Mouse (Mus musculus): ENCODE measurements around the gene Nup98. TPM values are rescaled to one million over a fixed set of nuclear protein-coding genes. Genes with fewer than 3 reads are reported as not detected.
A peak's percentile ranks its signal among the peaks of the same experiment; 100 is the strongest.

The Nup98 gene
- polyA plus RNA-seq, 1 experiment, result 13.0 TPM

DNA sequence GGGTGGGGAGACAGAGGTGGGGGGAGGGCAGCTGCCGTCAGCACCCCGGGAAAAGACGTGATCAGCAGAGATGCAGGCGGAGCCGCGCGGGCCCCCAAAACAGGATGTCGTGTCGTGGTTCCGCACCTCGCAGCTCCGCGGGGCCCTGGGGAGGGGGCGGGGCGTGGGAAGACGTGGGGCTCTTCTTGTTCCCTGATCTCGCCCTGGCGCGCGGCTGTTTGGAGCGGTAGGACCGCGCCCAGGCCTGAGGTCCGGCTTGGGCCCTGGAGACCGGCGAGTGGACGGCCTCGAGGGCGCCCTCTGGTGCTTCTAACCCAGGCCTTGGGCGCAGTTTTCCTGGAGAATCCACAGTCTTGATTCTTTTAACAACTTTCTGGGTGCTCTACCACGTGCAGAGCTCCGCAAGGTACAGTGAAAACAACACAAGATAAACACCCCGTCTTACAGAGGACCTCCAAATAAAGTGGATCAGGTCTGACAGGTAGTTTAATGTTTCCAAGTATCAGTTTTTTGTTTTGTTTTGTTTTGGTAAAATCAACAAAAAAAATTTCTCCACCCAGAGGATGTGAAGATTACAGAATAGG lies 40.7 kb upstream of the Nup98 start:
- peak; percentile 96 for DNase-seq
- Histone ChIP-seq H3K36me3 (ENCODE audit: control insufficient read depth, insufficient read depth, low read length) (no peaks in the 10 kb centered on the region), H3K27me3 (replicated peaks; ENCODE audit: control insufficient read depth, insufficient read depth, low read length) (no peaks in the 10 kb centered on the region), H3K27ac (ENCODE audit: insufficient read depth, low read depth, low read length) (peak overlapping the region; percentile 89), H3K4me3 (ENCODE audit: insufficient read depth, low read depth, low read length) (peak overlapping the region; percentile 88), H3K4me1 (ENCODE audit: control insufficient read depth, insufficient read depth, low read length) (peaks cover 23% of the 10 kb centered on the region)
- no peak for TF ChIP-seq POLR2A (IDR thresholded peaks at IDR 0.05; ENCODE audit: low read depth, low read length)
- peak; percentile 73 for TF ChIP-seq CTCF (conservative IDR thresholded peaks at IDR 0.05; ENCODE audit: insufficient read depth, insufficient read length, low read depth, low read length)
- WGBS, result under 1% methylated on average over 33 of the region's 33 CpGs

- Histone ChIP-seq H3K4me3 (ENCODE audit: insufficient read depth, low read depth, low read length) (peak overlapping the region; percentile 93), H3K27me3 (replicated peaks; ENCODE audit: control insufficient read depth, insufficient read depth, low read length) (no peaks in the 10 kb centered on the region), H3K27ac (ENCODE audit: insufficient read depth, low read depth, low read length) (peak overlapping the region; percentile 89), H3K36me3 (ENCODE audit: control insufficient read depth, insufficient read depth, low read length) (no peaks in the 10 kb centered on the region), H3K4me1 (ENCODE audit: control insufficient read depth, insufficient read depth, low read length) (peaks cover 26% of the 10 kb centered on the region)
- under 1% methylated on average over 41 of the region's 49 CpGs for WGBS
- no peak for TF ChIP-seq CTCF (conservative IDR thresholded peaks at IDR 0.05; ENCODE audit: insufficient read depth, insufficient read length, low read depth, low read length)
- peak; percentile 41 for TF ChIP-seq POLR2A (IDR thresholded peaks at IDR 0.05; ENCODE audit: low read depth, low read length)
- DNase-seq, result peak; percentile 82
Measured at GRCm38 (mm10) chr7:102249896-102250630, 40.1 kb upstream of the Nup98 start.

GRCm38 (mm10) chr7:102249531-102249895 lies 39.5 kb upstream of the Nup98 start:
- H3K4me1 ChIP-seq (ENCODE audit: control insufficient read depth, insufficient read depth, low read length), result peaks cover 26% of the 10 kb centered on the region
- peak overlapping the region; percentile 34 for H3K27ac ChIP-seq (ENCODE audit: insufficient read depth, low read depth, low read length)
- no peaks in the 10 kb centered on the region for H3K36me3 ChIP-seq (ENCODE audit: control insufficient read depth, insufficient read depth, low read length)
- no peaks in the 10 kb centered on the region for H3K27me3 ChIP-seq (replicated peaks; ENCODE audit: control insufficient read depth, insufficient read depth, low read length)
- WGBS, result under 1% methylated on average over 23 of the region's 23 CpGs
- no peak for DNase-seq
- TF ChIP-seq CTCF (conservative IDR thresholded peaks at IDR 0.05; ENCODE audit: insufficient read depth, insufficient read length, low read depth, low read length) (no peak), POLR2A (IDR thresholded peaks at IDR 0.05; ENCODE audit: low read depth, low read length) (no peak)
- H3K4me3 ChIP-seq (ENCODE audit: insufficient read depth, low read depth, low read length), result peak overlapping the region; percentile 93

DNA sequence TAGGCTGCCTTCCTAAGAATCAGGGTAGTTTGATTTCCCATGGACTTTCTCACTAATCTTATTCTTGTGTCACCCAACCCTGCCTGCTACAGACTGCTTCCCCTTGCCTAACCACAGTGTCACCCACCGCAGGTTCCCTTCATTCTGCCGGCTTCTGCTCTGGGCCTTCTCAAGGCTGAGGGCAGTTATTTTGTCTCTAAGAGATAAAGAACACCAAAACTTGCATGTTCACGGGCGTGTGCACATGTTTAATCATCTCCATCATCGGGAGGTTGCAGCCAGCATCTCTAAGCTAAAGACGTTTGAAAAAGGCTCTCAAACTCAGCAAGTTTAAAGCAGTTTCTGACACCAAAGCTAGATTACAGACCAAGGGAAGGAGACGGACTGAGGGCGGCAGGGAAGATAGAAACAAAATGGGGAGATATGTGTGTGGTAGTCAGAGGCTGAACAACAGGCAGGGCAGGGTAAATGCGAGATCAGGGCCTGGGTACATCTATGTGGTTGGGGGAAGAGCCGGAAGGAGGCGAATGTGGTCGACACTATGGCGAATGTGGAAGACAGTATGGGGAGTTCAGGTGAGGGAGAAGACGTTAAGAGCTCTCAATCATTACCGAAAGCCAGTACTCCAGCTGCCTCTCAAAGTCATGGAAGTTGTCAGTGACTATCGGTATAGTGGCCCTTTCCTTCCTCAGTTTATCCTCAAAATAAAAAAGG lies 38.9 kb upstream of the Nup98 start:
- WGBS, result 22% methylated on average over 16 of the region's 16 CpGs
- Histone ChIP-seq H3K27me3 (replicated peaks; ENCODE audit: control insufficient read depth, insufficient read depth, low read length) (no peaks in the 10 kb centered on the region), H3K4me3 (ENCODE audit: insufficient read depth, low read depth, low read length) (peak overlapping the region; percentile 93), H3K36me3 (ENCODE audit: control insufficient read depth, insufficient read depth, low read length) (no peaks in the 10 kb centered on the region), H3K4me1 (ENCODE audit: control insufficient read depth, insufficient read depth, low read length) (peaks cover 26% of the 10 kb centered on the region), H3K27ac (ENCODE audit: insufficient read depth, low read depth, low read length) (peak overlapping the region; percentile 12; the same call in 1 of the 2 replicates)
- DNase-seq, result peak; percentile 19
- TF ChIP-seq CTCF (conservative IDR thresholded peaks at IDR 0.05; ENCODE audit: insufficient read depth, insufficient read length, low read depth, low read length), result no peak
- no peak for TF ChIP-seq POLR2A (IDR thresholded peaks at IDR 0.05; ENCODE audit: low read depth, low read length)

DNA sequence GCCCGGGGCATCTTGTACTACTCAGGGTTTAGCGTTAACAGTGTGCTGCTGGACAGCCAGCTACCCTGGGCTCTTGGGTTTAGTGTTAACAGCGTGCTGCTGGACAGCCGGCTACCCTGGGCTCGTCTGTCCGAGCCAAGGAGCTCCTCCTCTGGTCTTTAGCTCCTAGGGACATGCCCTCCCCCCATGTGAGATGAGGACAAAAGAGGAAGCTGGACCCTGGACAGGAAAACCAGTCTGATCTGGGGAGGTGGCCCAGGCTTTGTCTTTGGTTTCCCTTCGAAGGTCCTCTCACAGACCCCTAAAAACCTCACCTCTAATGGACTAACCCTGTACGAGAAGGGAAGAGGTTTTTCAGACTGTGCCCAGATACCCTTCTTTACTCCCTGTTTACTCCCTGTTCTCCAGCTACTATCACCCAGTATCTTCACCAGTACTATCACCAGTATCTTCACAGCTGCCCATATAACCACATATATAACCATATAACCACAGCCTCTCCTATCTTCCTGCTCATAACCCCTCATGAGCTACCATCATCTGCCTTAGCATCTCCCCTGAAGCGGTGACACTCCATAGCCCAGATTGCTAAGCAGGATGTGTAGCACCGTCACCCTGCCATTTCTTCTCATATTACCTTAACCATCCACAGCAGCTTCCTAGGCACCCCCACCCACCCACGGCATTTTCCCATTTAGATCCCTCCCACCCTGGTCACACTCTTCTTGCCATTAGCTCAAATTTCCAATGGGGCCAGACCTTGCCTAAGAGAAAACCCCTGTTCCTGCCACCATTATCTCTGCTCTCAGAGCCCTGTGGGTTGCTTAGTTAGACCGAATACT lies 37.2 kb upstream of the Nup98 start:
- TF ChIP-seq CTCF (conservative IDR thresholded peaks at IDR 0.05; ENCODE audit: insufficient read depth, insufficient read length, low read depth, low read length) (no peak), POLR2A (IDR thresholded peaks at IDR 0.05; ENCODE audit: low read depth, low read length) (no peak)
- no peaks in the 10 kb centered on the region for H3K36me3 ChIP-seq (ENCODE audit: control insufficient read depth, insufficient read depth, low read length)
- no peaks in the 10 kb centered on the region for H3K27me3 ChIP-seq (replicated peaks; ENCODE audit: control insufficient read depth, insufficient read depth, low read length)
- peak; percentile 36 for DNase-seq
- 53% methylated on average over 12 of the region's 12 CpGs for WGBS
- H3K4me3 ChIP-seq (ENCODE audit: insufficient read depth, low read depth, low read length), result no peak overlapping the region
- H3K4me1 ChIP-seq (ENCODE audit: control insufficient read depth, insufficient read depth, low read length), result peaks cover 26% of the 10 kb centered on the region
- H3K27ac ChIP-seq (ENCODE audit: insufficient read depth, low read depth, low read length), result no peak overlapping the region

DNA sequence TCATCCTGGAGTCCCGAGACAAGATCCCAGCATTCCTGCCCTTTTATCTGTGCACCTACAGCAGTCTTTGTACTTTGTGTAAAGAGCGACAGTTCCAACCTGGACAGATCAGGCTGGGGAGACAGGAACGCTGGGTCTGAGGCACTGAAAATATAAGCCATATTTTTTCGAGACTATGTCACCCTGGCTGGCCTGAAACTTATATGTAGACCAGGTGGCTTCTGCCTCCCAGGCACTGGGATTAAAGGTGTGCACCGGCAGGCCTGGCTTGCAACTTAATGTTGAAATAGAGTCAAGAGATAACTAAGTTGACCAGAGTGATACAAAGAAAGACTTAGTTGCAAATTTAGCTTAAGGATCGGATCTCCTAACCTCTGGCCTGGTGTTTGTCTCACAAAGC lies 36.3 kb upstream of the Nup98 start:
- 44% methylated on average over 6 of the region's 6 CpGs for WGBS
- H3K4me3 ChIP-seq (ENCODE audit: insufficient read depth, low read depth, low read length), result no peak overlapping the region
- TF ChIP-seq CTCF (conservative IDR thresholded peaks at IDR 0.05; ENCODE audit: insufficient read depth, insufficient read length, low read depth, low read length) (no peak), POLR2A (IDR thresholded peaks at IDR 0.05; ENCODE audit: low read depth, low read length) (no peak)
- H3K27me3 ChIP-seq (replicated peaks; ENCODE audit: control insufficient read depth, insufficient read depth, low read length), result no peaks in the 10 kb centered on the region
- no peaks in the 10 kb centered on the region for H3K36me3 ChIP-seq (ENCODE audit: control insufficient read depth, insufficient read depth, low read length)
- H3K27ac ChIP-seq (ENCODE audit: insufficient read depth, low read depth, low read length), result peak overlapping the region; percentile 17; the same call in 1 of the 2 replicates
- peaks cover 26% of the 10 kb centered on the region for H3K4me1 ChIP-seq (ENCODE audit: control insufficient read depth, insufficient read depth, low read length)
- peak; percentile 18 for DNase-seq
